Mouse (Mus musculus) brain, embryonic 14.5 days (tissue): ENCODE measurements around the gene Cyp4f13.

Source experiments
- CTCF ChIP-seq: fragments of 200-500 bp; IDR thresholded peaks from 2 replicates; pipeline ENCODE4 v1.5.1; 2012; ENCODE audit warnings: inconsistent platforms, mild to moderate bottlenecking, moderate library complexity, borderline replicate concordance; ENCODE audit not compliant: insufficient read depth, insufficient read length; ENCODE audit errors: extremely low read depth
- POLR2A ChIP-seq: fragments of 200-500 bp; IDR thresholded peaks from 2 replicates; pipeline ENCODE4 v1.6.1; 2012; ENCODE audit warnings: mild to moderate bottlenecking, inconsistent platforms, borderline replicate concordance; ENCODE audit not compliant: poor library complexity, insufficient read depth, insufficient read length, severe bottlenecking; ENCODE audit errors: extremely low read depth

DNA sequence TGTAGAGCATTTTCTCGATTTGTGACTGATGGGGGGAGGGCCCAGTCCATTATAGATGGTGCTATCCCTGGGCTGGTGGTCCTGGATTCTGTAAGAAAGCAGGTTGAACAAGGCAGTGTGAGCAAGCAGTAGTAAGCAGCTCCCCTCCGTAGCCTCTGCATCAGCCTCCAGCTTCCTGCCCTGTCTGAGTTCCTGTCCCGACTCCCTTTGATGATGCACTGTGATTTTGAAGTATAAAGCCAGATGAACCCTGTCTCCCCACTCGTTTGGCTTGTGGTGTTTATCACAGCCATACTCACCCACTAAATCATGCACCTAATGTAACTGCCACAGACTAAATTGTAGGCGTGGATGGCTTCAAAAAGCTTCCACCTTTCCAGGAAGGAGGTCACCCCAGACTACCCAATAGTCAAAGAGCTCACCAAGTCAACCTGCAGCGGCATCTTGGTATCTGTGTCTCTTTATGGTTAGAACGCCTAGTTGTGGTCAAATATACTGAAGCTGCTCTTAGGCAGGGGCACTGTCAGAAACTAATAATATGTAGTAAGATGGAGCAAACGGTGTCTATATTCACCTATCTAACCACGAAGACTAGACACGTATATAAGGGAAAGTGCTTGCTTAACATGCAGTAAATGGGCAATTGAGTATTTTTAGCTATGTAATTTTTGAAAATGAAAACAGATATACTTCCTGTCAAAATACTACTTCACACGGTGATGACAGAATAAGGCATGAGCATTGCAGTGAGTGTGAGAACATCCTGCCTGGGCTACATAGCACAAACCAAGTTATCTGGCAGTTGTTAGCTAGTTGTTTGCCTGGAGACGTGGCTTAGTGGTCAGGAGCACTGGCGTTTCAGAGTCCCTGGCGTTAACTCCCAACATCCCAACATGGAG is 66.6 kb downstream of the Cyp4f13 start:
- TF ChIP-seq CTCF, result no peak
- no peak for TF ChIP-seq POLR2A
